7 mouse cellular contexts compared by ENCODE assay signal in genomic region chr17:34120814-34121171, GRCm38 (mm10). TPM values are rescaled to one million over a fixed set of nuclear protein-coding genes. Genes with fewer than 3 reads are reported as not detected.
DNase-seq lines count a peak whose midpoint lies in the region; ATAC-seq lines count a peak whose summit lies in the region.

No protein-coding gene starts in this region.

- intact Hi-C loops in left cerebral cortex, postnatal 4 days (cut with DNase I), result no loop called here

- no peaks in the 10 kb centered on the region for H3K9me3 ChIP-seq in hindbrain, embryonic 16.5 days (ENCODE audit: control insufficient read depth, low read length)
- no peaks in the 10 kb centered on the region for H3K9me3 ChIP-seq in midbrain, embryonic 10.5 days (replicated peaks)

- H3K4me2 ChIP-seq in hindbrain, embryonic 16.5 days (ENCODE audit: low read length), result peak overlapping the region; percentile 84

- 0% methylated on average over 31 of the region's 31 CpGs for WGBS in hindbrain, embryonic 16.5 days
- WGBS in midbrain, embryonic 10.5 days, result 0% methylated on average over 29 of the region's 31 CpGs

- no peak; the same call in 1 of the 2 replicates for ATAC-seq in hindbrain, embryonic 16.5 days

- H3K27me3 ChIP-seq in hindbrain, embryonic 16.5 days (replicated peaks; ENCODE audit: control insufficient read depth, insufficient read depth, low read length), result no peaks in the 10 kb centered on the region
- H3K27me3 ChIP-seq in midbrain, embryonic 10.5 days (ENCODE audit: low read depth, poor library complexity, severe bottlenecking), result no peaks in the 10 kb centered on the region
- no peaks in the 10 kb centered on the region for H3K27me3 ChIP-seq in splenic B cell, adult 2 months (ENCODE audit: control insufficient read depth, insufficient read depth, low read length, poor library complexity, severe bottlenecking)

- peaks cover 7% of the 10 kb centered on the region for H3K36me3 ChIP-seq in hindbrain, embryonic 16.5 days (ENCODE audit: control insufficient read depth, insufficient read depth, low read length)
- peaks cover 37% of the 10 kb centered on the region for H3K36me3 ChIP-seq in midbrain, embryonic 10.5 days
- H3K36me3 ChIP-seq in splenic B cell, adult 2 months (ENCODE audit: control insufficient read depth, insufficient read depth, low read length, poor library complexity, severe bottlenecking), result peaks cover 19% of the 10 kb centered on the region

- peak overlapping the region; percentile 86 for H3K4me3 ChIP-seq in hindbrain, embryonic 16.5 days (ENCODE audit: low read length)
- peak overlapping the region; percentile 99 for H3K4me3 ChIP-seq in midbrain, embryonic 10.5 days

- peak overlapping the region; percentile 100 for H3K27ac ChIP-seq in hindbrain, embryonic 16.5 days (ENCODE audit: low read depth, low read length)
- peak overlapping the region; percentile 99 for H3K27ac ChIP-seq in midbrain, embryonic 10.5 days (replicated peaks)

- H3K9ac ChIP-seq in hindbrain, embryonic 16.5 days (ENCODE audit: low read depth, low read length), result peak overlapping the region; percentile 99

- peak; percentile 82 to 86 for DNase-seq in adrenal gland, adult 18-20 months (ENCODE audit: low spot score in 2 of 2)
- DNase-seq in cerebellum, adult 9-10 months, result peak; percentile 87
- peak; percentile 74 to 76 for DNase-seq in frontal cortex, postnatal 36 days (ENCODE audit: low spot score in 2 of 2)
- peak; percentile 83 for DNase-seq in left cerebral cortex, postnatal 4 days
- DNase-seq in midbrain, embryonic 10.5 days (ENCODE audit: low spot score), result no peak
- peak; percentile 79 for DNase-seq in splenic B cell, adult 2 months (ENCODE audit: low read depth, low spot score)

- H3K4me1 ChIP-seq in hindbrain, embryonic 16.5 days (ENCODE audit: control insufficient read depth, insufficient read depth, low read depth, low read length), result peaks cover 28% of the 10 kb centered on the region
- H3K4me1 ChIP-seq in midbrain, embryonic 10.5 days, result peaks cover 41% of the 10 kb centered on the region

RNA-seq across cellular contexts. Expression of gene H2-DMa, which starts 1.5 kb away (rescaled TPM):
- total RNA-seq in adrenal gland, adult 18-20 months (2021), result 10 to 100 TPM; 14.7 to 21.0 TPM
- 20.5 and 20.9 TPM in 2 replicates for polyA plus RNA-seq in hindbrain, embryonic 16.5 days (2015; fragmentation: Nextera tagmentation; extraction: Ambion mirVana)
- 10 to 100 TPM; 19.5 to 20.5 TPM for total RNA-seq in left cerebral cortex, postnatal 4 days (2021)
- polyA plus RNA-seq in midbrain, embryonic 10.5 days (2016; fragmentation: Nextera tagmentation; extraction: Ambion mirVana), result 6.4 and 9.5 TPM in 2 replicates

RNA-seq across cellular contexts. Expression of gene Brd2, which starts 1.6 kb away (rescaled TPM):
- 100 to 1,000 TPM; 199 to 244 TPM for total RNA-seq in adrenal gland, adult 18-20 months (2021)
- 98.5 and 123 TPM in 2 replicates for polyA plus RNA-seq in hindbrain, embryonic 16.5 days (2015; fragmentation: Nextera tagmentation; extraction: Ambion mirVana)
- total RNA-seq in left cerebral cortex, postnatal 4 days (2021), result 100 to 1,000 TPM; 247 to 267 TPM
- 126 and 137 TPM in 2 replicates for polyA plus RNA-seq in midbrain, embryonic 10.5 days (2016; fragmentation: Nextera tagmentation; extraction: Ambion mirVana)

RNA-seq across cellular contexts. Expression of gene H2-DMb2, which starts 22.3 kb away (rescaled TPM):
- total RNA-seq in adrenal gland, adult 18-20 months (2021), result 1 to 10 TPM; 2.0 to 3.8 TPM
- 0.25 and 0.28 TPM in 2 replicates for polyA plus RNA-seq in hindbrain, embryonic 16.5 days (2015; fragmentation: Nextera tagmentation; extraction: Ambion mirVana)
- total RNA-seq in left cerebral cortex, postnatal 4 days (2021), result under 1 TPM; 0.34 to 0.40 TPM
- 0.12 TPM in 1 of 2 replicates, not detected in the other for polyA plus RNA-seq in midbrain, embryonic 10.5 days (2016; fragmentation: Nextera tagmentation; extraction: Ambion mirVana)

RNA-seq across cellular contexts. Expression of gene H2-Oa, which starts 28.7 kb away (rescaled TPM):
- under 1 TPM; 0.36 to 0.54 TPM for total RNA-seq in adrenal gland, adult 18-20 months (2021)
- polyA plus RNA-seq in hindbrain, embryonic 16.5 days (2015; fragmentation: Nextera tagmentation; extraction: Ambion mirVana), result 0.14 TPM in 1 of 2 replicates, not detected in the other
- not detected for total RNA-seq in left cerebral cortex, postnatal 4 days (2021)
- 0.37 and 0.50 TPM in 2 replicates for polyA plus RNA-seq in midbrain, embryonic 10.5 days (2016; fragmentation: Nextera tagmentation; extraction: Ambion mirVana)

RNA-seq across cellular contexts. Expression of gene H2-DMb1, which starts 32.1 kb away (rescaled TPM):
- total RNA-seq in adrenal gland, adult 18-20 months (2021), result 10 to 100 TPM in 1 of 2 experiments, 1 to 10 TPM in 1; 8.5 to 13.3 TPM
- 0.68 and 1.5 TPM in 2 replicates for polyA plus RNA-seq in hindbrain, embryonic 16.5 days (2015; fragmentation: Nextera tagmentation; extraction: Ambion mirVana)
- under 1 TPM; 0.46 to 0.97 TPM for total RNA-seq in left cerebral cortex, postnatal 4 days (2021)
- 0.39 TPM in 1 of 2 replicates, not detected in the other for polyA plus RNA-seq in midbrain, embryonic 10.5 days (2016; fragmentation: Nextera tagmentation; extraction: Ambion mirVana)
